Mouse (Mus musculus) C2C12 (cell line): ENCODE results near the gene Zfp575.

Experiments used
- CEBPB ChIP-seq: IDR thresholded peaks from one replicate; pipeline ENCODE4 v1.6.1; 2011; ENCODE audit warnings: low read depth, mild to moderate bottlenecking, control low read depth, moderate library complexity
- CTCF ChIP-seq: IDR thresholded peaks from one replicate; pipeline ENCODE4 v1.5.1; 2011; ENCODE audit not compliant: control insufficient read depth, insufficient read depth, insufficient read length
- FOSL1 ChIP-seq: IDR thresholded peaks from one replicate; pipeline ENCODE4 v1.8.0; 2011; ENCODE audit warnings: mild to moderate bottlenecking, low read length; ENCODE audit not compliant: poor library complexity, insufficient read depth, severe bottlenecking
- MAX ChIP-seq: IDR thresholded peaks from one replicate; pipeline ENCODE4 v1.6.1; 2011; ENCODE audit warnings: mild to moderate bottlenecking, control low read depth
- MYOD1 ChIP-seq: IDR thresholded peaks from one replicate; pipeline ENCODE4 v1.6.1; 2011; ENCODE audit warnings: low read depth; ENCODE audit not compliant: control insufficient read depth, insufficient read length
- MYOG ChIP-seq: IDR thresholded peaks from one replicate; pipeline ENCODE4 v1.6.1; 2011; ENCODE audit not compliant: control insufficient read depth, insufficient read length; ENCODE audit errors: extremely low read depth
- USF1 ChIP-seq: IDR thresholded peaks from one replicate; pipeline ENCODE4 v1.6.1; 2011; ENCODE audit warnings: low read depth, mild to moderate bottlenecking, control low read depth, moderate library complexity

DNA sequence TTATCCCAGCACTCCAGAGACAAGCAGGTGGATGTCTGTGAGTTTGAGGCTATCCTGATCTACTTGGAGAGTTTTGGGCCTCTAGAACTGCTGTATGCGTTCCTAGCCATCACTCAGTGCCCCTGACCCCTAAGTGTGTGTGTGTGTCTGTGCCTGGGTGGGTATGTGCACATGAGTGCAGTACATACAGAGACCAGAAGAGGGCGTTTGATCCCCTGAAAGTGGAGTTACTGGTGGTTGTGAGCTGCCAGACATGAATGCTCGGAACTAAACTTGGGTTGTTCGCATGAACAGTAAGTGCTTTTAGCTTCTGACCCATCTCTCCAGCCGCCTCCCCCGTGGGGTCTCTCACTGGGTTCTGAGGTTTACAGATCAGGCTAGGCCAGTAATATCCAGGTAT lies 35.5 kb upstream of the Zfp575 start:
- TF ChIP-seq CTCF (no peak), MYOG (no peak), FOSL1 (no peak), MYOD1 (no peak), USF1 (no peak), MAX (no peak), CEBPB (no peak)
